Mouse (Mus musculus) cortical plate, adult 2 months (tissue): ENCODE measurements around the gene Gps2. TPM values are rescaled to one million over a fixed set of nuclear protein-coding genes. Genes with fewer than 3 reads are reported as not detected.

Source experiments
- H3K27ac ChIP-seq: fragments of 200-500 bp; 2 replicates; pipeline ENCODE4 v1.5.1; 2012; ENCODE audit warnings: low read length, control low read depth, inconsistent platforms; ENCODE audit not compliant: insufficient read depth
- H3K4me1 ChIP-seq: fragments of 200-500 bp; 2 replicates; pipeline ENCODE4 v1.6.1; 2011; ENCODE audit warnings: low read length; ENCODE audit not compliant: control insufficient read depth, insufficient read depth
- H3K4me3 ChIP-seq: fragments of 200-500 bp; 2 replicates; pipeline ENCODE4 v1.5.1; 2011; ENCODE audit warnings: mild to moderate bottlenecking, low read length, control low read depth; ENCODE audit not compliant: insufficient read depth
- CTCF ChIP-seq: fragments of 200-500 bp; IDR thresholded peaks from 2 replicates; pipeline ENCODE4 v1.5.1; 2011; ENCODE audit warnings: mild to moderate bottlenecking, control low read depth, low read length; ENCODE audit not compliant: insufficient read depth; ENCODE audit errors: extremely low read depth
- POLR2A ChIP-seq: fragments of 200-500 bp; IDR thresholded peaks from 2 replicates; pipeline ENCODE4 v1.6.1; 2011; ENCODE audit warnings: mild to moderate bottlenecking, low read length, control low read depth; ENCODE audit not compliant: insufficient read depth; ENCODE audit errors: extremely low read depth
- polyA plus RNA-seq: library from polyadenylated mRNA; depleted of rRNA; stranded (reverse); fragments of >200 nt; gene quantifications from 2 replicates; pipeline ENCODE4 v1.2.3, GENCODE M21; 2012

Gps2 gene
- polyA plus RNA-seq, 1 experiment: 55.2 TPM

GRCm38 (mm10) chr11:69932254-69932653 lies 18.6 kb downstream of the Gps2 start:
- Histone ChIP-seq H3K27ac (no peak overlapping the region), H3K4me3 (no peak overlapping the region), H3K4me1 (peaks cover 2% of the 10 kb centered on the region; the same call in 1 of the 2 replicates)
- 0 out of 2 replicates have a peak, but pooled peaks have one; percentile 17 for TF ChIP-seq CTCF
- TF ChIP-seq POLR2A: no peak

GRCm38 (mm10) chr11:69933066-69933465 lies 19.4 kb downstream of the Gps2 start:
- H3K27ac ChIP-seq: no peak overlapping the region

DNA sequence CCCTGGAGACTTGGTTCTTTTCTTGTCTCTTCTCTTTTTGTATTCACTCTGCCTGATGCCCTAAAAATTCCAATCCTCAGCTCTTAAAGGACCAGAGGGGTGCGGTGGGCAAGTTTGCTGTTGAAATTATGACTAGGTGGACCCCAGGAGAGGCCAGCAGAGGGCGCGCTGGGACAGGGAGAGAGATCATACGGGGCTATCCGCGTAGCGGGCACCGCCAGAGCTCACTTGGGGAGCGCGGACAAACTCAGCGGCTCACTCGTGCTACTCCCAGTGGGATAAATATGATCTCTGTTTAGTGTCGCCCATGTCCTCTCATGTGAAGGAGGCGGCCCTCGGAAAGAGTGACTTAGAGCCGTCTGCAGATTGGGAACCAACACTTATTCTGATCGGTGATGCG lies 20.5 kb downstream of the Gps2 start:
- no peak overlapping the region for H3K4me3 ChIP-seq
- TF ChIP-seq CTCF (peak; percentile 76), POLR2A (no peak)
- H3K4me1 ChIP-seq: peaks cover 2% of the 10 kb centered on the region; the same call in 1 of the 2 replicates
- no peak overlapping the region for H3K27ac ChIP-seq

More at GRCm38 (mm10) chr11:69933066-69933465, 19.4 kb downstream of the Gps2 start:
- no peak for TF ChIP-seq CTCF
- no peak for TF ChIP-seq POLR2A
- H3K4me1 ChIP-seq: peaks cover 2% of the 10 kb centered on the region; the same call in 1 of the 2 replicates
- no peak overlapping the region for H3K4me3 ChIP-seq

GRCm38 (mm10) chr11:69934681-69935080 lies 21.0 kb downstream of the Gps2 start:
- Histone ChIP-seq H3K4me1 (peaks cover 2% of the 10 kb centered on the region; the same call in 1 of the 2 replicates), H3K4me3 (no peak overlapping the region), H3K27ac (no peak overlapping the region)
- TF ChIP-seq CTCF: no peak
- TF ChIP-seq POLR2A: no peak

GRCm38 (mm10) chr11:69935137-69935879 lies 21.6 kb downstream of the Gps2 start, which contains the start of gene Ybx2:
Gene Ybx2 (plus strand): TSS chr11:69935796.
- Histone ChIP-seq H3K4me3 (0 out of 2 replicates have a peak within 1 kb of the TSS, but pooled peaks have one; percentile 4), H3K27ac (no peak within 1 kb of the TSS), H3K4me1 (peaks cover 2% of the 10 kb centered on the region; the same call in 1 of the 2 replicates)
- TF ChIP-seq CTCF (no peak), POLR2A (no peak)

DNA sequence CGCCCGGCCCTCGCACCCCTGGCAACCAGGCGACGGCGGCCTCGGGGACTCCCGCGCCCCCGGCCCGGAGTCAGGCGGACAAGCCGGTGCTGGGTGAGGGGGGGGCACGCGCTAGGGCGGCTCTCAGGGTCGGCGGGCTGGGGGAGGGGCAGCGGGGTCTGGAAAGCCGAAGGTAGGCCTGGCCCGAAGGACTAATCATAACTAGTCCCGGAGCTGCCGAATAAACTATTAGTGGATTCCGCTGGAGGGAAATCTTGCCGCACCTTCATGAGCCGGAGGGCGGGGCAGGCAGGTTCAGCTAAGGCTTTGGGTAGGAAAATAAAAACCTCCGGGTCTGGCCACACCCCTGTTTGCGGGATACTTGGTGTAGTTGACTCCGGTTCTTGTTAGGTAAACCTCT lies 22.5 kb downstream of the Gps2 start:
- Histone ChIP-seq H3K4me1 (peaks cover 2% of the 10 kb centered on the region; the same call in 1 of the 2 replicates), H3K4me3 (no peak overlapping the region), H3K27ac (no peak overlapping the region)
- no peak for TF ChIP-seq CTCF
- no peak for TF ChIP-seq POLR2A

GRCm38 (mm10) chr11:69936714-69937347 lies 23.1 kb downstream of the Gps2 start:
- H3K4me1 ChIP-seq: peaks cover 2% of the 10 kb centered on the region; the same call in 1 of the 2 replicates

DNA sequence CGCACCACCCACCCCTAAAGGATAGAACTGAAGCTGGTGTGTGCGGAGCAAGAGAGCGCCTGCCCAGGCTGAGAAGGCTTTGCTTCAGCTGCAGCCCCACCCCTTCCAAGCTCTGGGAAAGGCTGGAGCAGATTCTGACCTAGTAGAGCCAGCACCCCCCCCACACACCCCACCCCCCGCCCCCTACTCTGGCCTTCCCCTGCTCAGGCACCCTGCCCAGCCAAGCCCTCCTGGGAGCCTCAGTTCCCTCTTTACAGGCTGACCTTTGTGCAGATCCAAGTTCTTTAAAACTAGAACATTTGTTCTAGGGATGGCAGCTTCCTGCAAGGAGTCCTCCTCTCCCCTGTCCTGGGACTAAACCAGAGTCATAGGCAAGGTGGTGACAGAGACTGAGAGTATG lies 23.7 kb downstream of the Gps2 start:
- peaks cover 2% of the 10 kb centered on the region; the same call in 1 of the 2 replicates for H3K4me1 ChIP-seq
- H3K4me3 ChIP-seq: no peak overlapping the region
- TF ChIP-seq POLR2A (no peak), CTCF (no peak)
- no peak overlapping the region for H3K27ac ChIP-seq

More at GRCm38 (mm10) chr11:69936714-69937347, 23.1 kb downstream of the Gps2 start:
- H3K27ac ChIP-seq: no peak overlapping the region
- H3K4me3 ChIP-seq: no peak overlapping the region
- TF ChIP-seq CTCF (no peak), POLR2A (no peak)

GRCm38 (mm10) chr11:69937834-69938233 lies 24.1 kb downstream of the Gps2 start:
- Histone ChIP-seq H3K4me1 (peaks cover 2% of the 10 kb centered on the region; the same call in 1 of the 2 replicates), H3K27ac (no peak overlapping the region), H3K4me3 (no peak overlapping the region)
- TF ChIP-seq CTCF (no peak), POLR2A (no peak)
